Mouse (Mus musculus) right cerebral cortex, postnatal 25 days (tissue): ENCODE measurements around the gene Usp29.
"Not testable (repeated sequence)": the region's sequence is repeated elsewhere in the genome, so short reads cannot be mapped to it uniquely, and the experiment has no call there.

ENCODE experiments used
- DNase-seq: peaks from one replicate; pipeline ENCODE4 v3.0.0; 2022

The Usp29 gene

DNA sequence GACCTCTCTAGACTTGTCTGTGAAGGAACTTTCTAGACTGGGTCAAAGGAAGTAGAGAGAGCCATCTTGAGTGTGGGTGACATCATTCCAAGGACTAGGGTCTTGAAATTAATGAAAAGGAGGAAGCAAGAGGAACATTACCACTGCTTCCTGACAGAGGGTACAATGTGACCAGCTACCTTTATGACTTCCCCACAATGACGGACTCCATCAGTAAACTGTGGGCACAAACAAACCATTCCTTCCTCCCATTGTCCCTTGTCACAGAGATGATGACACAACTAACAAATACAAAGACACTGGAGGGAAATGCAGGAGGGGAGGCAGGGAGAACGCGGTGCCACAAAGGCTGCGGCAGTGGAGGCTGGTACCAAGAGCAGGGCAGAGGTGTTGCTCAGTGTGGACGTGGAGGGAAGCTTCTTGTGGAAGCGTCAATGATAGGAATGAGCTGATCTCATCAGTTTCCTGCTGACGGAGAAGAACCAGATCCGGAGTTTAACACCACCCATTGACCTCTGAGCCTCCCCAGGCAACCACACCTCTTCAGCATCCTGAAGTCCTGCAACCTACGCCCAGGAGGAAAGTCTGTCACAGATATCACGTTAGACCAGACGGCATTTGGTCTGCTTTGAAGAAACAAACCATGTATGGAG is 149.3 kb downstream of the Usp29 start:
- DNase-seq: no peak

- DNase-seq: not testable (repeated sequence)
These were observed 150.5 kb downstream of the Usp29 start for GRCm38 (mm10) chr7:6880918-6881317.

GRCm38 (mm10) chr7:6881473-6882046 is 151.2 kb downstream of the Usp29 start:
- peak; percentile 11 for DNase-seq

- DNase-seq: no peak
These were observed 153.2 kb downstream of the Usp29 start for GRCm38 (mm10) chr7:6883376-6884147.

GRCm38 (mm10) chr7:6885416-6885815 is 155.0 kb downstream of the Usp29 start:
- DNase-seq: no peak

GRCm38 (mm10) chr7:6886896-6887295 is 156.5 kb downstream of the Usp29 start:
- no peak for DNase-seq

DNA sequence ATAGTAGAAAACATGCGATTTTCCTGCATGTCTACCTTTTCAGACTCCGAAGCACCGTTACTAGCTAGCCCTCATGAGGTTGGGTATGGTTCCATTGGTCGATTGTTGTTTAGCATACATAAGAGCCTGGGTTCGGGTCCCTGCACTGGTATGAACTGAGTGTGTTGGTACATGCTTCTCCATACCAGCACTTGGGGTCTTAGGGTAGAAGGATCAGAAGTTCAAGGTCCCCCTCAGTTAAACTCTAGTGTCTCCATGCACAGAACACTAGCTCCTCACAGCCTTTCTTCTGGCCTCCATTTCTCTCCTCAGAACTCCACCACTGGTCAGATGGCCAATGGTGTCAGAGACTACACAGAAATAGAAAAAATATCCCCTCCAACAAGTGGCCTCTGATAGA is 159.5 kb downstream of the Usp29 start:
- no peak for DNase-seq

DNA sequence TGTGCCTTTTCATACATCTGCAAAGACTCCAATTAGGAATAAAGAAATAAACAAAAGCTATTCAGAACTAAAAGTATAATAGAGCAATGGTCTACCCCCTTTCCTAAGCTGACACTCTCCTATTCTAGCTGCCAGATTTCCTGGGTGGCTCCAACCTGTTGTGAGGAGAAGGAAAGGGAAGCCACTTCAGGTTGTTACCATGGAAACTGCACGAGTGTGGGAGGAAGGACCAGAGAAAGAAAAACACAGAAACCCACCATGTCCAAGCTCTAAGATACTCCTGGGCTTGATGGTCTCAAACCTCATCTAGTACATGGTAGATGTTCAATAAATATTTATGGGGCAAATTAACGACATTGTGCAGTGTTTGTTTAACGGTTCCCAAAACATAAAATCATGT is 160.8 kb downstream of the Usp29 start:
- no peak for DNase-seq

DNA sequence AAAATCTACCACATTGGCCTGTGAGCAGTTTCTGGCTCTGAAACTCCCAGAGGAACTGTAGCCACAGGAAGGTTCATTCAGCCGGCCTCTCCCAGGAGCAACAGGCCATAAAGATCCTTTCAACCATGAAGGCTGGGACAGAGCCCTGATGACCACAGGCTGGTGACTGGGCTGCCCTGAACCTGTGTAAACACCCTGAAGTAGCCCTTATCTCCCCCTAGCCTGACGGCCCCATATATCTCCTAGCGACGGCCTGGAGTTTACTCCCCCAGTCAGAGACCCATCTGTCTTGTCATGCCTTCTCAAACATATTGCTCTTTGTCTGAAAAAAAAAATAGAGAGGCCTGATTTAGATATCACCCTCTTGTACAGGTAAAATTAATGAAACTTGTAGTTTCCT is 166.6 kb downstream of the Usp29 start:
- not testable (repeated sequence) for DNase-seq

GRCm38 (mm10) chr7:6900672-6901071 is 170.3 kb downstream of the Usp29 start:
- DNase-seq: no peak

DNA sequence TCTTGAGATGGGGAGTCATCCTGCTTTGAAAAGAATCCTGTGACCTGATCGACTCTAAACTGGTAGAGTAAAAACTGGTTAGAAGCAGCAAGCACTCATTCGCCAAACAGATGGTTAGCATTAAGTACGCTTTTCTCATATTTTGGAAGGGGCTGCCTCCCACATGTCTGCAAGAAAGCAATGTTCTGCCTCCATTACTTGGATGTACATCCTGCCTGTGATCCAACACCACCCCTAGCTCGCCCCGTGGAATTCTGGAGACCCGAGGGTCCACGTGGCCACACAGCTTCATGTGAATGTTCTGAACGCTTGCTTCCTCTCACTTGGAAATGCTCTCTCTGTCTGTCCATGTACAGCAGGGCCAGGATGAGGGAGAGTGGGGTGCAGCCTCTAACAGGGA is 173.1 kb downstream of the Usp29 start:
- no peak for DNase-seq

GRCm38 (mm10) chr7:6910527-6910926 is 180.1 kb downstream of the Usp29 start:
- DNase-seq: no peak

GRCm38 (mm10) chr7:6911731-6912130 is 181.4 kb downstream of the Usp29 start:
- no peak for DNase-seq

DNA sequence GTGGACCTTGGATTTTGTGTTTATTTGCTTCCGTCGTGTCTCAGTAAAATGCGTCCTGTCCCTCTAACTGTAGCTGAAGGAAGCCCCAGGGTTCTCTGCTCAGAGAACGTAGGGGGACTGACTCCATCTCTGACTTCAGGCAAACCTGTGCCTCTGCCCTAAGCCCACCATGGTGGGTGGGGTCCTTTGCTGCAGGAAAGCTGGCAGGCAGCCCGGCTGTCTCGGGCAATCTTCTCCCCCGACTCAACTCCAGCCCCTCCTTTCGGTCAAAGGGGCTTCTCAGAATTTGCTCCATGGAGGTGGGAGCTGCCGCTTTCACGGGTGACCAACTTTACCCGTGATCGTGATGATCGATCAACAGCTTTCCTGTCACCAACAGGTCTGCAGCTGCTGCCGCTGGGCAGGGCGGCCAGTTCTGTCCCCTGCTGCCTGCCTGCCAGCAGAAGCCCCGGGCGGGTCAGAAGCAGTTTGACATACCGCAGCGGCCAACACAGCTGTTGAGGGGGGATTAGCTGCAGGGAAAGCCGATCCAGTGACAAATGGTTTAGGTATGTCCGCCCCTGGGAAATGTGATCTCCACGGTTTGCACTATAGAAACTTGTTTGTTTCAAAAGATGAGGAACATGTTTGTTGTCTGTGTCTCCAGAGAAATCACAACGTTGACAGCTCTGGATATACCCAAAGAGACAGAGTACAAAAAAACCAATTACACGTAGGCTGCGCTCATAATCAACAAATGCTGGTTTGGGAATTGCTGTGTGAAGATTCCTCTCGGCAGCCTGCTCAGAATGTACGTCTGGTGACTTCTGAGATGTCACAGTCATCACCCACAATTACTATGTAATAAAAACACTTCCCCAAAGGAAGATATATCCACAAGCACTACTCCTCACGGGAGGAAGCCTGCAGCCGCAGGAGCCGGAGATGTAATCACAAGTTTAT is 183.3 kb downstream of the Usp29 start:
- no peak for DNase-seq

- DNase-seq: no peak
These were observed 186.7 kb downstream of the Usp29 start for GRCm38 (mm10) chr7:6917126-6917525.

- DNase-seq: peak; percentile 84
These were observed 187.9 kb downstream of the Usp29 start for GRCm38 (mm10) chr7:6918267-6918666.

DNA sequence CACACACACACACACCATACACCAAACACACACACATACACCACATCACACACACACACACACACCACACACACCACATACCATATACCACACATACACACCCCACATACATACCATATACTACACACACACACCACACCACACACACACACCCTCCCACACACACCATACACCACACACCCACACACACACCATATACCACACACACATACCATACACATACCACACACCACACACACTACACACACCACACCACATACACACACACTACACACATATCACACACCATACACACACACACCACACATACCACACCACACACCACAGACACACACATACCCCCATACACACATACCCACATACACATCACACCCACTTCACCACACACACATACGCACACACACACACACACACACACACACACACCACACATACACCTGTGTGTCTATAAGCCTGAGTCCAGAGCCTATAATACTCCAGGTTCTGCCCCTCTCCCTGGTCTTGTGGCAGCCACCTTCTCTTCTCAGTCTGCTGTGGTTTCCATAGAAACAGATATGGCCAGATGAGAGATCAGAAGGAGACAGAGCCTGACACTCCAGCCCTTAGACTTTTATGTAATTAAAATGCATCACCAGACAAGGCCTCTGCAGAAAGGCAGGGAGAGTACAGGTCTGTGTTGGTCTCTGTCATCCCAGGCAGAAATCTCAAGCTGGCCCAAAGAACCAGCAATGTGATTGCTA is 188.9 kb downstream of the Usp29 start:
- no peak for DNase-seq

GRCm38 (mm10) chr7:6923515-6923914 is 193.1 kb downstream of the Usp29 start:
- DNase-seq: no peak

DNA sequence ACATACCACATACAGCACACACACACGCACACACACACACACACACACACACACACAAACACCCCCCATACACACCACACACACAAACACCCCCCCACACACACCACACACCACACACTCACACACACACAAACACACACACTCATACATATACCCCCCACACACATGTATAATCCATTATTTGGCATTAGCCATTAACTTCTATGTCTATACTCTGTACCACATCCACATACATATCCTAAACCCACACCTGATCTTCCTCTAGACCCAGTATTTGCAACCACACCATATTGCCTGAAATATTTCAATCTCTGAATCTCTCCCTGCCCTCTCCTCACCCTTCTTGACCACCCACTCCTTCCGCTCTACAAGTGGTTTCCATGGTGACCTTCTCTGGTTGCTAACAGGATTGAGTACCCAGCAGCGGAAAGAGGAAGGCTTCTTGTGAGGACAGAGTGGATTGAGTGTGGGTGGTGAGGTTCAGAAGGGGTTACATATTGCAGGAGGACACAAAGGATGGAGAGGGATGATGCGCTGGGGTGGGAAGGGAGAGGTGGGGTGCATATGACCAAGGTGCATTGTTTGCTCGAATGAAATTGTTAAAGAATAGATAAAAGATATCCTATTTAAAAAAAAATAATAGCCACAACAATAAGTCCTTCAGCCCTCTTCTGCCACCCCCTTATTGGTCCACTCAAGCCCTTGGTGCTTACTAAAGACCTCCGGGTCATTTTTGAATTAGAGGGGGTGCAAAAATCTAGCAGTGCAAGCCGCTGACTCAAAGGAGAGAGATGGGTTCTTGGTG is 195.8 kb downstream of the Usp29 start:
- DNase-seq: no peak

DNA sequence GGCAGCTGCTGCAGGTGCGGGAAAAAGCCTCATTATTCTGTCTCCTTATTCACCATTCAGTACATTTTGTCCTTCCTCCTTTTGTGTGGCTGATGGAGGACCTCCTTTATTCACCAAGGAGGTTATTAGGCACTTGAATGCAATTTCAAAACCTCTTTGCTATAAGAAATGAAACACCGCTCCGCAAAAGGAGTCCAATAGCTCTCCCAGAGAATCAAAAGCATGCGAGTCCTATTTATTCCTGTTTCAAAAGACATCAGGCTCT is 196.3 kb downstream of the Usp29 start:
- no peak for DNase-seq

GRCm38 (mm10) chr7:6929286-6929685 is 198.9 kb downstream of the Usp29 start:
- no peak for DNase-seq

GRCm38 (mm10) chr7:6934741-6935140 is 204.4 kb downstream of the Usp29 start:
- DNase-seq: no peak
